Mouse (Mus musculus) hindlimb bud, embryonic 11.5 days (tissue): Measurements from ENCODE around the gene Pcsk2.

ENCODE experiments used
- DNase-seq: peaks from one replicate; pipeline ENCODE4 v3.0.0-alpha.2; 2012; ENCODE audit warnings: low read depth, low spot score; ENCODE audit errors: extremely low spot score

Gene Pcsk2

GRCm38 (mm10) chr2:143832721-143833120 is 286.8 kb downstream of the Pcsk2 start:
- DNase-seq = no peak

- DNase-seq = no peak
Measured at GRCm38 (mm10) chr2:143834082-143834481, 288.1 kb downstream of the Pcsk2 start.

- no peak for DNase-seq
Measured at GRCm38 (mm10) chr2:143835820-143836219, 289.9 kb downstream of the Pcsk2 start.

GRCm38 (mm10) chr2:143837291-143837701 is 291.3 kb downstream of the Pcsk2 start:
- peak; percentile 86 for DNase-seq

DNA sequence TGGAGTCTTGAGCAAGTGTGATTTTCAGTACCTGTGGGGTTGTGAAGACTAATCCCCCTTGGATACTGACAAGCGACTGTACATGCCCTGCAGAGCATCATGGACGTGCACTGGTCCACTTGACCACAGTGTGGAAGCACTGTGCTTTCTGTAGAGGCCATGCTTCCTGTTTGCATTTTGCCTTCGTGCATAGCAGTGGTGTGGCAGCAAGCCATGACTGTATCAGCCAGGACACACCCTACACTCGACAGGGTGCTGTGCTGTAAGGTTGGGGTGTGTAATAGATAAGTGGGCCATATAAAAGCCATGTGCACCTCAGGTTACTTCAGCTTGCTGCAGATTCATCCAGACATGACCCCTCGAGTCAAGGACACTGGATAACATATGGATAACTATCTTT is 292.7 kb downstream of the Pcsk2 start:
- no peak for DNase-seq

DNA sequence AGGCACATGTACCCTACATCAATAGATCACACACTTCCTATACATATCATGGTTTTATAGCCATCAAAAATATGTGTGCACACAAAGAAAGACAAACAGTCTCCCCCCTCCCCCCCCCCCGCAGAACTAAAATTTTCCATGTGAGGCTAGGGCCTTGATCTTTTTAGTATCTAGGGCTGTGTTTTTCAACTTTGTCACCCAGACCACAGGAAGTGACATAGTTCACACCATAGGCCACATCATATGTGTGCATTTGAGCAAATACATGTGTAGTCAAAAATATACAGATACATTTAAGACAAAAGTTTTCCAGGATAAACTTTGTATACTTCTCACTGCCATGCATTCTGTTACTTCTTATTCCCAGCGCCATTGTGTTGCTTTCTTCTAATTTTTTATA is 293.5 kb downstream of the Pcsk2 start:
- DNase-seq = no peak

DNA sequence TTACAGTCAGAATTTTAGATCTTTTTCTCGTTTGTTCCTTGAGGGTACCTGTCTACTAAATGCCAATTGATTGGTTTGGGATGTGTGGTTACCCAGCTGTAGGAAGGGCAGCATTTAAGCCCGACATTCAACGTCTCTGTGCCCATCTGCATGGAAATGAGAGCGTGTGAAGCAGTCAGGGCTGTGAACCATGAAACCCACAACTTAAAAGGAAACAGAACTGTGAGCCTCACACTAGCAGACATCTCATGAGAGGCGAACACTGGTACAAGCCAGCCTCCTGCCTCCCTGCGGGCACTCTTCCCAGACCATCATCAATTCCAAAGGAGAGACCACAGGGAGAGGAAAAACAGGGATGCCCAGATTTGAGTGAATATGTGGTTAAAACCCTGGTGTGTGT is 294.9 kb downstream of the Pcsk2 start:
- no peak for DNase-seq

GRCm38 (mm10) chr2:143841536-143841935 is 295.6 kb downstream of the Pcsk2 start:
- DNase-seq = no peak

DNA sequence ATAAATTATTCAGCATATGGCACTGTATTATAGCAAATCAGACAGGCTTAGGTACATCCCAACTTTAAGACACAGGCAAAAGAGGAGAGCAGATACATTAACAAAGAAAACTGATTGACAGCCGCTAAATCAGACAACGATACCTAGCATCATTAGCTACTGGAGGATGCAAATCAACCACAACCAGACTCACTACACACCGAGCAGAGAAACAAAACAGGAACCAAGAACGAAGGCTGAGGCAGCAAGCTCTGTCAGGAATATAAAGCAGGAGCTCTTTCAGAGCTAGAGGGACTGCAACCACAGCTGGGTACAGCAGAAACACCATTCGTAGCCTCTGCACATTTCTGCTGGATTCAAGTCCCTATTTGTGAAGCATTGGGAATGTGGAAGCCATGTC is 298.8 kb downstream of the Pcsk2 start:
- DNase-seq = no peak

- DNase-seq = no peak
Measured at GRCm38 (mm10) chr2:143846799-143847198, 300.8 kb downstream of the Pcsk2 start.

DNA sequence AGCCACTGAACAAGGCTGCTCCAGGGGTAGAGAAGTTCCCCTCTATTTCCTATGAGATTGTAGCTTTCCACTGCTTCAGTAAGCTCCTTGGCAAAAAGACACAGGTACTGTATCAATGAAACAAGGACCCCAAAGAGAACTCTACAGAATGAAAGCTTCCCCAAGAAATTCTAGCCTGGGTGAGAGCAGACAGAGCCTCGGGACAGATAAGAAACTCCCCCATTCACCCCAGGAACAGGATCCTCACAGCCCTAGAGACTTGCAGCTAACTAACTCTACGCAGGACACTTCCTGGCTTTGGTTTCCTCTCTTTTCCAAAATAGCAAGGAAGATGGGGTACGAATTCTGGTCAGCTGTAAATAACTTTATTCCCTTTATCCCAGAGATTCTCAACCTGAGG is 301.3 kb downstream of the Pcsk2 start:
- no peak for DNase-seq

- DNase-seq = no peak
Measured at GRCm38 (mm10) chr2:143851354-143852221, 305.6 kb downstream of the Pcsk2 start.

GRCm38 (mm10) chr2:143852295-143853275 is 306.6 kb downstream of the Pcsk2 start:
- DNase-seq = no peak

DNA sequence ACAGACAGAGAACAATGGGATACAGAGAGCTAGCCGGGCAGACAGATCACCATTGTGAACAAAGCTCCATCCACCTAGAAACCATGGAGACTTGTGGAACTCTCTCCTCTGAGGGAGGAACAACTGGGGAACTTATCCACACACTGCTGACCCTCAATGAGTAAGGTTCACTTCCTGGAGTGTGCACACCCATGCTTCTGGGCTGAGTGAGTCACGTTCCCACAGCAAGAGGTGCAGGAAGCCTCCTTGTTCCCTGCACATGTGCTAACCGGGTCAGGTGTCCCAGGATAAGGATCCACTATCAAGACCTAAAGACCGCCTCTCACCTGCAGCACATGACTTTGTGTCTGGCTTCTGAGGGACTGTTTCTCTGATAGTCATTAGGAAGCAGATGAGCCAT is 307.5 kb downstream of the Pcsk2 start:
- DNase-seq = no peak

- no peak for DNase-seq
Measured at GRCm38 (mm10) chr2:143859166-143859565, 313.2 kb downstream of the Pcsk2 start.

GRCm38 (mm10) chr2:143862484-143863231 is 316.7 kb downstream of the Pcsk2 start, which contains the start of gene Bfsp1:
Gene Bfsp1 (minus strand): TSS chr2:143863173.
- DNase-seq = no peak

DNA sequence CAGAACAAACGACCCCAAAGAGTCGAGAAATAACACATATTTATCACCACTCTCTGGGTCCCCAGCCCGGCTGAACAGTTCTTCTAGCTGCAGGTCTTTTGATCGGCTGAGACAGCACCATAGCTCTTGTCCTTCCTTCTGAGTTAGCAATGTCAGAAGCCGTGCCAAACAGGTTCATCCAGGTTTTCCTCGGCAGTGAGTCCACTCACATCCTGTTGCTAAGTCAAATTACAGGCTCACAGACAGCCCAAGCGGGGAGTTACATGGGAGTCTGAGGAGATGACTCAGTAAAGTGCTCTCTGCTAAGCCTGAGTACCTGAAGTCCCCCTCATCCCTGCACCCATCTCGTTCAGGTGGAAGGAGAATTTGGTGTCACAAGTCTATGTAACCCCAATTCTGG is 318.6 kb downstream of the Pcsk2 start:
- DNase-seq = no peak
